Mouse (Mus musculus) granulocyte monocyte progenitor cell, adult 5-6 weeks (primary cell): ENCODE results near the gene Hist1h4d. TPM values are rescaled to one million over a fixed set of nuclear protein-coding genes. Genes with fewer than 3 reads are reported as not detected.
A peak's percentile ranks its signal among the peaks of the same experiment; 100 is the strongest.

ENCODE experiments used
- ATAC-seq: replicated peaks from 2 replicates; pipeline ENCODE4 v1.8.0; 2016; ENCODE audit warnings: mild to moderate bottlenecking, moderate TSS enrichment, inconsistent platforms; ENCODE audit not compliant: poor library complexity, severe bottlenecking
- total RNA-seq, 2 experiments: library from RNA; stranded (forward) in 1 of 2; stranded (reverse) in 1 of 2; fragments of 200-712, 200-1000 nt in 1 of 2; fragments of >200 nt in 1 of 2; fragmentation: Nextera tagmentation in 1 of 2; gene quantifications; 2 replicates each; pipeline ENCODE4 v1.2.3; 2014 to 2017

Hist1h4d gene
- total RNA-seq, 2 experiments from 2014 or later: 116 to 929 TPM

DNA sequence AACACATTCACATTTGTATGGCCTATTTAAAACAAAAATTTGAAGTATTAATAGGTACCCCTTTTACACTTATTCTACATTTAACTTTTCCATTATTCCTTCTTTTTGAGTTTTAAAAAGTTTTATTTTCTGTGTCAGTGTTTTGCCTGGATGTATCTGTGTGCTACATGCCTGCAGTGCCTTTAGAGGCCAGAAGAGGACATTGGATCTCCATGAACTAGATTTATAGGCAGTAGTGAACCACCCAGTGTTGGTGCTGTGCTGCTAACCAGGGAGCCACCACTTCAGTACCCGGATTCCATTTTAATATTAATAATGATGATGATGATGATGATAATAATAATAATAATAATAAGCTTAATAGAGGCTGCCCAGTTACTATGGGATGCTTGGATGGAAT lies 49.3 kb downstream of the Hist1h4d start:
- ATAC-seq: peak; percentile 46; the same call in 1 of the 2 replicates

Other genes starting within 250 kb of the Hist1h4d start
Only the 30 nearest of the 35 such genes appear.
- 2.9 and 5.7 TPM in 2 replicates for gene Abt1, start 157.7 kb upstream of the Hist1h4d start, total RNA-seq (2014; fragmentation: Nextera tagmentation)
- gene Abt1, start 157.7 kb upstream of the Hist1h4d start, total RNA-seq (2017): 11.0 and 13.7 TPM in 2 replicates
- not detected in 2 replicates for gene Btn1a1, start 115.7 kb upstream of the Hist1h4d start, total RNA-seq (2014; fragmentation: Nextera tagmentation)
- not detected in 2 replicates for gene Btn1a1, start 115.7 kb upstream of the Hist1h4d start, total RNA-seq (2017)
- not detected in 2 replicates for gene Btn2a2, start 92.7 kb upstream of the Hist1h4d start, total RNA-seq (2014; fragmentation: Nextera tagmentation)
- not detected in 2 replicates for gene Btn2a2, start 92.7 kb upstream of the Hist1h4d start, total RNA-seq (2017)
- 19.7 and 101 TPM in 2 replicates for gene Hist1h4h, start 50.5 kb upstream of the Hist1h4d start, total RNA-seq (2014; fragmentation: Nextera tagmentation)
- gene Hist1h4h, start 50.5 kb upstream of the Hist1h4d start, total RNA-seq (2017): 1,184 and 1,507 TPM in 2 replicates
- 23.5 TPM in 1 of 2 replicates, not detected in the other for gene Hist1h2af, start 47.7 kb upstream of the Hist1h4d start, total RNA-seq (2014; fragmentation: Nextera tagmentation)
- 2,010 and 2,453 TPM in 2 replicates for gene Hist1h2af, start 47.7 kb upstream of the Hist1h4d start, total RNA-seq (2017)
- gene Hist1h3g, start 46.2 kb upstream of the Hist1h4d start, total RNA-seq (2014; fragmentation: Nextera tagmentation): 60.4 and 108 TPM in 2 replicates
- gene Hist1h3g, start 46.2 kb upstream of the Hist1h4d start, total RNA-seq (2017): 191 and 281 TPM in 2 replicates
- gene Hist1h2bh, start 38.2 kb upstream of the Hist1h4d start, total RNA-seq (2014; fragmentation: Nextera tagmentation): 17.1 and 20.3 TPM in 2 replicates
- gene Hist1h2bh, start 38.2 kb upstream of the Hist1h4d start, total RNA-seq (2017): 126 and 172 TPM in 2 replicates
- 4.9 and 8.2 TPM in 2 replicates for gene Hist1h3f, start 37.5 kb upstream of the Hist1h4d start, total RNA-seq (2014; fragmentation: Nextera tagmentation)
- 77.5 and 127 TPM in 2 replicates for gene Hist1h3f, start 37.5 kb upstream of the Hist1h4d start, total RNA-seq (2017)
- 37.6 and 86.3 TPM in 2 replicates for gene Hist1h4f, start 29.9 kb upstream of the Hist1h4d start, total RNA-seq (2014; fragmentation: Nextera tagmentation)
- 2,370 and 2,590 TPM in 2 replicates for gene Hist1h4f, start 29.9 kb upstream of the Hist1h4d start, total RNA-seq (2017)
- gene Hist1h1d, start 28.3 kb upstream of the Hist1h4d start, total RNA-seq (2014; fragmentation: Nextera tagmentation): 13.1 and 13.2 TPM in 2 replicates
- gene Hist1h1d, start 28.3 kb upstream of the Hist1h4d start, total RNA-seq (2017): 109 and 113 TPM in 2 replicates
- 27.2 and 37.9 TPM in 2 replicates for gene Hist1h3e, start 19.2 kb upstream of the Hist1h4d start, total RNA-seq (2014; fragmentation: Nextera tagmentation)
- 218 and 293 TPM in 2 replicates for gene Hist1h3e, start 19.2 kb upstream of the Hist1h4d start, total RNA-seq (2017)
- gene Hist1h2ae, start 10.4 kb upstream of the Hist1h4d start, total RNA-seq (2014; fragmentation: Nextera tagmentation): 5.5 and 7.4 TPM in 2 replicates
- gene Hist1h2ae, start 10.4 kb upstream of the Hist1h4d start, total RNA-seq (2017): 405 and 464 TPM in 2 replicates
- gene Hist1h2bg, start 10.2 kb upstream of the Hist1h4d start, total RNA-seq (2014; fragmentation: Nextera tagmentation): 160 and 268 TPM in 2 replicates
- gene Hist1h2bg, start 10.2 kb upstream of the Hist1h4d start, total RNA-seq (2017): 1,365 and 1,429 TPM in 2 replicates
- 148 and 188 TPM in 2 replicates for gene Hist1h2bf, start 7.4 kb upstream of the Hist1h4d start, total RNA-seq (2014; fragmentation: Nextera tagmentation)
- gene Hist1h2bf, start 7.4 kb upstream of the Hist1h4d start, total RNA-seq (2017): 453 and 461 TPM in 2 replicates
- not detected in 2 replicates for gene Hist1h2ad, start 7.2 kb upstream of the Hist1h4d start, total RNA-seq (2014; fragmentation: Nextera tagmentation)
- 685 and 1,721 TPM in 2 replicates for gene Hist1h2ad, start 7.2 kb upstream of the Hist1h4d start, total RNA-seq (2017)
- 52.8 and 62.0 TPM in 2 replicates for gene Hist1h3d, start 5.8 kb upstream of the Hist1h4d start, total RNA-seq (2014; fragmentation: Nextera tagmentation)
- gene Hist1h3d, start 5.8 kb upstream of the Hist1h4d start, total RNA-seq (2017): 83.5 and 136 TPM in 2 replicates
- 16.4 and 17.5 TPM in 2 replicates for gene Hist1h2be, start 39.5 kb downstream of the Hist1h4d start, total RNA-seq (2014; fragmentation: Nextera tagmentation)
- 82.4 and 146 TPM in 2 replicates for gene Hist1h2be, start 39.5 kb downstream of the Hist1h4d start, total RNA-seq (2017)
- gene Hist1h1e, start 41.0 kb downstream of the Hist1h4d start, total RNA-seq (2014; fragmentation: Nextera tagmentation): 111 and 199 TPM in 2 replicates
- gene Hist1h1e, start 41.0 kb downstream of the Hist1h4d start, total RNA-seq (2017): 255 and 282 TPM in 2 replicates
- 2.4 and 4.1 TPM in 2 replicates for gene Hist1h2ac, start 102.3 kb downstream of the Hist1h4d start, total RNA-seq (2014; fragmentation: Nextera tagmentation)
- 173 TPM in 2 replicates for gene Hist1h2ac, start 102.3 kb downstream of the Hist1h4d start, total RNA-seq (2017)
- 57.7 and 70.7 TPM in 2 replicates for gene Hist1h2bc, start 102.6 kb downstream of the Hist1h4d start, total RNA-seq (2014; fragmentation: Nextera tagmentation)
- 274 and 374 TPM in 2 replicates for gene Hist1h2bc, start 102.6 kb downstream of the Hist1h4d start, total RNA-seq (2017)
- gene Hist1h1t, start 114.2 kb downstream of the Hist1h4d start, total RNA-seq (2014; fragmentation: Nextera tagmentation): not detected in 2 replicates
- 1.0 TPM in 1 of 2 replicates, not detected in the other for gene Hist1h1t, start 114.2 kb downstream of the Hist1h4d start, total RNA-seq (2017)
- 14.3 and 82.6 TPM in 2 replicates for gene Hist1h4c, start 116.9 kb downstream of the Hist1h4d start, total RNA-seq (2014; fragmentation: Nextera tagmentation)
- 308 and 366 TPM in 2 replicates for gene Hist1h4c, start 116.9 kb downstream of the Hist1h4d start, total RNA-seq (2017)
- 7.9 and 19.9 TPM in 2 replicates for gene Hfe, start 129.3 kb downstream of the Hist1h4d start, total RNA-seq (2014; fragmentation: Nextera tagmentation)
- gene Hfe, start 129.3 kb downstream of the Hist1h4d start, total RNA-seq (2017): 7.6 and 9.7 TPM in 2 replicates
- gene Hist1h1c, start 157.2 kb downstream of the Hist1h4d start, total RNA-seq (2014; fragmentation: Nextera tagmentation): 61.8 and 110 TPM in 2 replicates
- 737 and 810 TPM in 2 replicates for gene Hist1h1c, start 157.2 kb downstream of the Hist1h4d start, total RNA-seq (2017)
- gene Hist1h3c, start 164.0 kb downstream of the Hist1h4d start, total RNA-seq (2014; fragmentation: Nextera tagmentation): 24.5 and 38.0 TPM in 2 replicates
- gene Hist1h3c, start 164.0 kb downstream of the Hist1h4d start, total RNA-seq (2017): 507 and 886 TPM in 2 replicates
- 155 and 176 TPM in 2 replicates for gene Hist1h2bb, start 165.1 kb downstream of the Hist1h4d start, total RNA-seq (2014; fragmentation: Nextera tagmentation)
- 3,446 and 3,529 TPM in 2 replicates for gene Hist1h2bb, start 165.1 kb downstream of the Hist1h4d start, total RNA-seq (2017)
- 9.2 and 31.4 TPM in 2 replicates for gene Hist1h2ab, start 169.5 kb downstream of the Hist1h4d start, total RNA-seq (2014; fragmentation: Nextera tagmentation)
- 1,996 and 2,074 TPM in 2 replicates for gene Hist1h2ab, start 169.5 kb downstream of the Hist1h4d start, total RNA-seq (2017)
- gene Hist1h3b, start 170.7 kb downstream of the Hist1h4d start, total RNA-seq (2014; fragmentation: Nextera tagmentation): 92.5 and 158 TPM in 2 replicates
- gene Hist1h3b, start 170.7 kb downstream of the Hist1h4d start, total RNA-seq (2017): 628 and 657 TPM in 2 replicates
- 70.4 and 87.8 TPM in 2 replicates for gene Hist1h4b, start 175.4 kb downstream of the Hist1h4d start, total RNA-seq (2014; fragmentation: Nextera tagmentation)
- gene Hist1h4b, start 175.4 kb downstream of the Hist1h4d start, total RNA-seq (2017): 487 and 745 TPM in 2 replicates
- 9.3 and 71.7 TPM in 2 replicates for gene Hist1h4a, start 179.6 kb downstream of the Hist1h4d start, total RNA-seq (2014; fragmentation: Nextera tagmentation)
- 657 and 709 TPM in 2 replicates for gene Hist1h4a, start 179.6 kb downstream of the Hist1h4d start, total RNA-seq (2017)